Mouse (Mus musculus): ENCODE data around the gene Irak3.

Irak3 gene

GRCm38 (mm10) chr10:120092548-120092947, 109.4 kb downstream of the Irak3 start:
- DNase-seq: no peak
